Mouse (Mus musculus) heart, adult 8-10 months (tissue): ENCODE measurements around the gene Rnase2b. TPM values are rescaled to one million over a fixed set of nuclear protein-coding genes. Genes with fewer than 3 reads are reported as not detected.
"Not testable (repeated sequence)": the region's sequence is repeated elsewhere in the genome, so short reads cannot be mapped to it uniquely, and the experiment has no call there.

Experiments
- DNase-seq: peaks from one replicate; pipeline ENCODE4 v3.0.0; 2022; ENCODE audit warnings: low spot score
- total RNA-seq, 4 experiments: library from RNA; stranded (reverse); gene quantifications; 2 replicates each; pipeline ENCODE4 v1.2.4; 2022

The Rnase2b gene
- not detected for total RNA-seq

DNA sequence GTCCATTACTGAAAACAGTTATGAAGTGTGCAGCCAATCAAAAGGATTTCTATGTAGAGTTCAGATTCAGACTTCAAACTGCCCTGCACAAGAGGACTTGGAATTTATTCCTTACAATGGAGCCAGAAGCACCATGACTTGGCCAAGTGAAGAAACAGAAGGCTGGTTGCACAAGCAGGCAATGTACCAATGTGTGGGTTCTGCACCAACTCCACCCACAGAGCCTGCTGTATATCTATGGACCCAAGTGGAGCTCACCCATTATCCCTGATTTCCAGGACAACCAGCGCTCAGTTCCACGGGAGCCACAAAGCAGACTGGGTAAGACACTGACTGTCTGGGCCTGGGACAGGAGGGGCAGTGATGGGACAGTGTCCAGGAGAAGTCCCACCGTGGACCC is at the start of gene Rnase2b:
Gene Rnase2b, plus strand, starts transcription at position 285 of the 400 bp plus-strand sequence.
- not testable (repeated sequence) for DNase-seq

- DNase-seq, result no peak
Observed at GRCm38 (mm10) chr14:51113476-51113875, 48.6 kb upstream of the Rnase2b start.

DNA sequence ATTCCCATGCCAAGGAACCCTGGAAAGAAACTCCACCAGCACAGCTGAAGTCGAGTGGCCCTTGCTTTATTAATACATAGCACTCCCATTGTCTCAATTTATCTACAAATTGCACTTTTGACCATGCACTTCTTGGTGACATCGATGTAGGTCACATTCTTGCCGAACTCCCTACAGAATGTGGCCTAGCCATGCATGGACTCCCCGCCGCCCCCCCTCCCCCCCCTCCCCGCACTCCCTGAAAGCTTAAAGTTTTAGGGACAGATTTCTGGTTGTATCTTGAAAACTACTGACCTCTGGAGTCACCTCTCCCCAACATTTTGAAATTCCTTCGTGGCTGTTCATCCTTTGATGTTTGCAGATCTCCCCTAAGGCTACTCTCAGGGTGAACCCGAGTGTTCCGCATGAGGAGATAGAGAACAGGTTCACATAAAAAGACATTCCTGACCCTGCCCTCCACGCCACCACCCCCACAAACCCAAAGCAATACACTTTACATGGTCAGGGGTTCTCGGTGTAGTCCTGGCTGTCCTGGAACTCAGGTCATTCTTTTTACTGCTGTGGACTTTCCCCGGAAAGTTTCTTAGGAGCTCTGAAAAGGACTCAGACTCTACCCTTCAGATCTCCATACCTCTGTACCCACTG is 48.0 kb upstream of the Rnase2b start, which contains the start of gene Eddm3b:
Gene Eddm3b, plus strand, starts transcription at position 511 of the 645 bp plus-strand sequence.
- no peak for DNase-seq

- DNase-seq, result no peak
Observed at GRCm38 (mm10) chr14:51125684-51126083, 36.4 kb upstream of the Rnase2b start.

DNA sequence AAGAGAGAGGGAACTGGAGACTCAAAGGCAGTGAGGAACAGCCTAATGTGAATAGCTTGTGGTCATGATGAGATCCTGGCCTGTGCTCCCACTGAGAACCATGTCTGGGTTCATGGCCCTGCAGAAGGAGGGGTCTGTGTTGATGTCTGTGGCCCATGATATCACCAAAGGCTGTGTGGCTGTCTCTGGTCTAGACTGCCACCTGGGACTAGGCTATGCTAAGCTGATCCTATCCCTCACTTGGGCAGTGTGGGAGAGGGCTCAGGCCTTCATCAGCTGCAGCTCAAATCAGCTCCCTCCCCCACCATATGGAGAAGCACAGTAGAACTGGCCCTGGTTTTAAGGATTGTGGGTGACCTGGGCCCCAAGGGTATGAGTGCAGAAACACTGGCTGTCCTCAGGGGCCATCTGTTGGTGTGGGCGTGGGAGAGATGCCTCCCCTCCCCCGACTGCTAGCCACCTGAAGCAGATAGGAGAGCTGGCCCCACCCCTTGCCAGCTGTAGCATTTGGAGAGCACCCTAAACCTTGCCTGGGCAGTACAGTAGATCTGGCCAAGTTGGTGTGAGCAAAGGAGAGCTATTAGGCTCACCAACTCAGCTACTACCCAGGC is 34.3 kb upstream of the Rnase2b start:
- no peak for DNase-seq

- no peak for DNase-seq
Observed at GRCm38 (mm10) chr14:51128775-51129623, 33.1 kb upstream of the Rnase2b start.

DNA sequence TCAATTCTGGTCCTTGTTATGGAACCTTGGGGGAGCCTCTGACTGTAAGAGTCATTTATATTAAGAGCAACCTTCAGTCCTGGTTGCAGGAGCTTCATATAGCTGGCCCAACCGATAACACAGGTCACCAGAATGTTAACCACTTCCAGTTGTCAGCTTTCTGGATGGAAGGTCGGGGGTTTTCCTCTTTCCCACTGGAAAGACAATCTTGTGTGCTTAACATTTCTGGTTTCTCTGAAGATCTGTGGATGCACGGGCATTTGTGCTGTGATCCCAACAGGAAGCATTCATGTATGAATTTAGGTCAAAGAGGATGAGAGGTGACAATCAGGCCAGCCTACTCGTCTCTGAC is 32.5 kb upstream of the Rnase2b start:
- DNase-seq, result no peak

DNA sequence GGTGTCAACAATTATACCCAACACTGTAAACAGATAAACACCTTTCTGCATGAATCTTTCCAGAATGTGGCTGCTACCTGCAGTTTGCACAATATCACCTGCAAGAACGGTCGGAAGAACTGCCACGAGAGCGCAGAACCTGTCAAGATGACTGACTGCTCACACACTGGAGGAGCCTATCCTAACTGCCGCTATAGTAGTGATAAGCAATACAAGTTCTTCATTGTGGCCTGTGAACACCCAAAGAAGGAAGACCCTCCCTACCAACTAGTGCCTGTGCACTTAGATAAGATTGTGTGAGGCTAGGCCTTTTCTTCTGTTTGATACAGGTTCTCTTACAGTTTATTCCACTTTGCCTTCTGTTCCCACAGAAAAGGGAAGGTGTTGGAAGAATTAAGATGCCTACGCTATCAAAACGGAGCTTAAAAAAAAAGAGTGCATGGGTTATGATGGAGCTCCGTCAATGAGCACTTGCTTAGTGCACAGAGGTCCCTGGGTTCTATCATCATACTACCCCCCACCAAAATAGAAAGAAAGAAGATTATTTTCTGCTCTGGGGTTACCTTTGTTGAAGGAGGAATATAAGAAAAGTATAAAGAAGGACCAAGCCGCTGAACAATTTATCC is 31.6 kb upstream of the Rnase2b start:
- no peak for DNase-seq

DNA sequence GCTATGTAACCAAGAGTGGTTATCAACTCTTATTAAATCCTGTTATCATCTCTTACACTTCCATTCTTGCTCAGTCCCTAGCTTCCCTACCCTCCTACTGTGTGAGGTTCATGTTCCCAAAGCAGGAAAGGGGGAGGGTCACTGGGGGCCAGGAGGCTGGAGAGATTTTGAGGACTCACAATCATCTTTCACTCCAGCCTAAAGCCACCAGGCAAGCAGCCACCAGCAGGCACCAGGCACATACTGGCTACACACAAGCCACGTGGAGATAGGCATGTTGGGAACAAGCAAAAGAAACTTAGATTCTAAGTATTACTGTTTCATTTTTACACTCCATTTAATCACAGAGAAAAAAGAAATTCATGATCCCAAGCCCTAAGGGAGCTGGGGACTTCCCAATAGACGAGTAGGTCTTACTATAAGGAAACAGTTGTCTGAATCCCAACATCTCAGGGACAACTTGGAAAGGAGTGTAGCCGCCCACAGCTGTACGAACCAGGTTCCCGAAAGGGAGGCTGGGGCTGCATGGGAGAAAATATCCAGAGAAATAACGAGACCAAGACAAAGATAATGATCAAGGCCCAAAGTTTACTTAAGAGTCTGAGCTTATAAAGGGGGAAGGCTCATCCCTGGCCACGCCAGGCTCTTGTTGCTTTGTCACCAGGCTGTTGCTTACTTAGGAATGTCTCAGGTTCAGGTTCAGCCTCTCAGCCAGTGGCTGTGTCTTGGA is 30.8 kb upstream of the Rnase2b start:
- no peak for DNase-seq

DNA sequence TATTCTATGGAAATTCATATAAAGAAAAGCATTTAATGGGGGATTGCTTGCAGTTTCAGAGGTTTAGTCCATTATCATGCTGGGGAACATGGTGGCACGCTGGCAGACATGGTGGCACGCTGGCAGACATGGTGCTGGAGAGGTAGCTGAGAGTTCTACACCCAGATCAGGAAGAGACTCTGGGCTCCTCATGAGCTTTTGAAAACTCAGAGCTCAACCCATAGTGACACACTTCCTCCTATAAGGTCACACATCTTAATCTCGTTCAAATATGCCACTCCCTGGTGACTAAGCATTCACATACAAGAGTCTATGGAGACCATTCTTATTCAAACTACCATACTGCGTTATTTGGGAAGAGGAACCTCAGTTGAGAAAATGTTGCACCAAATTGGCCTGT is 29.7 kb upstream of the Rnase2b start:
- no peak for DNase-seq

DNA sequence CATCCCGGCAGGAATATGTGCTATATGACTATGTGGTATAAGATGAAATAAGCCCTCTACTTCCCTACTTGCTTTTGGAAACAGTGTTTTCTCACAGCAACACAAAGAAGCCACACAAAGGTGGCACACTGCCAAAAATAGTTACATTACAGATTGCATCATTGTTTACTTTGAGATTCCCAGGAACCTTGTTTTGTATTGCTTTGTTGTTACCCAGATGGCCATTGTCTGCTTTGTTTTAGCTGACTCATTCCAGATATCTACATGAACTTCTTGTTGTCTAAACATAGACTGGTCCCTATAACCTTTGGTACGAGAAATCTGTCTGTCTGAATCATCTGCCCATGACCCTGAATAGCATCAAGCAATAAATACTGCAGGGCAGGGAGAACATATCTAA is 21.7 kb upstream of the Rnase2b start:
- peak; percentile 22 for DNase-seq

DNA sequence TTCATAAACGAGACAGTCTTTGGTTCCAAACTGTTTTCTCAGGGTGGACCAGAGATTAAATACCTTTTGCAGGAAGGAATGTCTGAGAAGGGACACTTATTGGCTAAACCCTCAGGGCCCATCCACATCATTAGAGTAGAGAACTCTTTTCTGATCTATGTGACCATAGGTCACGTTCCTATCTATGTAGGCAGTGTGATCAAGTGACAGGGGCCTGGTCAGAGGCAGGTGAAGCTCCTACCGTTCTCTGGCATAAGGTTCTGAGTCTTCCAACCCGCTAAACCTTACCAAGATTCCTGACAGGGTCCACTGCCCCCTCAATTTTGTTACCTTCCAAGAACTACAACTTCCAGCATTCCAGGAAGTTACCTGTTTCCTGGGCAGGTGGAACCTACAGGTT is 19.9 kb upstream of the Rnase2b start:
- no peak for DNase-seq

GRCm38 (mm10) chr14:51142568-51142967 is 19.5 kb upstream of the Rnase2b start:
- no peak for DNase-seq

GRCm38 (mm10) chr14:51143287-51143686 is 18.8 kb upstream of the Rnase2b start:
- DNase-seq, result peak; percentile 35

GRCm38 (mm10) chr14:51143937-51144336 is 18.1 kb upstream of the Rnase2b start:
- no peak for DNase-seq

GRCm38 (mm10) chr14:51144451-51144850 is 17.6 kb upstream of the Rnase2b start:
- DNase-seq, result no peak

- DNase-seq, result no peak
Observed at GRCm38 (mm10) chr14:51145521-51145920, 16.5 kb upstream of the Rnase2b start.

DNA sequence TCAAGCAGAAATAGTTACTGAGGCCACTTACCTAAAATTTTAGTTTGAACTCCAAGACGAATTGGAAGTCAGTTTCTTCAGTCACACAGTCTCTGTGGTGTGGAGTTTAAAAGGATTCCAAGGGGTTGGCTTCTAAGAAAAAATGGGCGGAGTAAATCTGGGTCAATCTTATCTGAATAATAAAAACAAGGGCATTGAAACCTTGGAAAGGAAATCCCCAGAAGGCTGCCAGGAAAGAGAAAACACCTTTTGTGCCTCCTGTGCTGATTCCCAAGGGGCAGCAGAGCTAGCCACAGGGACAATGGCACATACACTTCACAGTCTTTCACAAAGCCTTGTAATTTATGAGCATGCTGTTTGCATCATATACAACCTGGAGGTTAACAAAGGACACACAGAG is 15.4 kb upstream of the Rnase2b start, which contains the start of gene Rnase1:
Gene Rnase1, minus strand, starts transcription at position 101 of the 400 bp plus-strand sequence.
- DNase-seq, result no peak

DNA sequence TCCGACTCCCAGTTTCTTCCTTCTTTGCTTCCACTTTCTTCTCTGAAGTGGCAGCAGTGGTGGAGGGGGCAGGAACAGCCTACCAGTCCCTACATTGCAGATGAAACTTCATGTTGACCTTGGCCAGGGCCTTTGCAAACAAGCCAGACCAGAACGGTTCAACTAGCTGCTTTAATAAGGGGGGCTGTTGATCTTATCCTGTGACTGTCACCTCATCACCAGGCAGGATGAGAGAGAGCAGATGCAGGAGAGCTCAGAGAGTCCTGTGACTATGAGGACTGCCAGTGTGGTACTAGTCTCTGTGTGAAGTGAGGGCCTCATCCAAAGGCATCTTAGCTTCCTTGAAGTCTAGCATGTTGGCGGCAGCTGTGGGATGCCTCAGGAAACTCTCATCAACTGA is 14.1 kb upstream of the Rnase2b start:
- DNase-seq, result no peak

DNA sequence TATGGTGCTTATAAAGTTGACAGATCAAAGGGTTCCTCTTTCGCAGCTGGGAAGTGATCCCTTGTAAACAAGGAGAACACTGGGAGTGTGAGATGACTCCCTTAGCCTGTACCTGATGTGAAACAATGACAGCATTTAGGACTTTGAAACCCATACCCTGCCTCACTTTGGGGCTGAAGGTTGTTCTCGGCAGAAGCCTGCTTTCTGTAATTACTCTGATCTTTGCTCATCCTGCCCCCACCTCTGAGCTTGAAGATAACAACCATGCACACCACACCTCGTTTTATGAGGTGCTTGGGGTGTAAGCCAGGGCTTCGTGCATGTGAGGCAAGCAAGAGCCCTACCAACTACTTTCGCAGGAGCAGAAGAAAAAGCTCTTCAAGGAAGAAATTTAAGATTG is 12.9 kb upstream of the Rnase2b start:
- DNase-seq, result no peak

- no peak for DNase-seq
Observed at GRCm38 (mm10) chr14:51150206-51150831, 11.7 kb upstream of the Rnase2b start.
